Mouse (Mus musculus) testis, adult 2 months (tissue): ENCODE measurements around the gene Bhlhe23.

Experiments
- CTCF ChIP-seq: fragments of 200-500 bp; IDR thresholded peaks from 2 replicates; pipeline ENCODE4 v1.5.1; 2012; ENCODE audit warnings: low read depth, mild to moderate bottlenecking, inconsistent platforms, low read length, moderate library complexity; ENCODE audit not compliant: control insufficient read depth, insufficient read depth, insufficient replicate concordance
- POLR2A ChIP-seq: fragments of 200-500 bp; IDR thresholded peaks from 2 replicates; pipeline ENCODE4 v1.6.1; 2012; ENCODE audit warnings: low read depth, mild to moderate bottlenecking, inconsistent platforms, low read length, moderate library complexity; ENCODE audit not compliant: control insufficient read depth

DNA sequence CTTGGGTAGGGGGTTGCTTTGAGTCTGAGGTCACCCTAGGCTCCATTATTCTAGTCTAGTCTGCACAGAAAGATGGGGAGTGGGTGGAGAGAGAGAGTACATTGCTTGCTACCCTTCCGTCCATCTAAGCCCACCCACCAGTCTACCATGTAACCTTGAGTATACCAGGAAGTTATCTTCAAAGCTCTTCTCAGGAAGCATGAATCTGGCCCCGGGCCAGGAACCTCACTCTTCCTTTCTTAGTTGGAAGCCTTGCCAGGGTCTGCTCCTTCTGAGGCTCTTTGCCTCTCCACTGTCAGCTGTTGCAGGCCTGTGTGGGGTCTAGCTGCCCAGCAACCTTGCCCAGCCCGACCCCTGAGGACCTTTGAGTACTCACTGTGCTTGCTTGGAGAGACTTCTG, 45.7 kb downstream of the Bhlhe23 start:
- no peak for TF ChIP-seq CTCF
- TF ChIP-seq POLR2A, result no peak
